Mouse (Mus musculus): ENCODE measurements around the gene Dock6.

DNA sequence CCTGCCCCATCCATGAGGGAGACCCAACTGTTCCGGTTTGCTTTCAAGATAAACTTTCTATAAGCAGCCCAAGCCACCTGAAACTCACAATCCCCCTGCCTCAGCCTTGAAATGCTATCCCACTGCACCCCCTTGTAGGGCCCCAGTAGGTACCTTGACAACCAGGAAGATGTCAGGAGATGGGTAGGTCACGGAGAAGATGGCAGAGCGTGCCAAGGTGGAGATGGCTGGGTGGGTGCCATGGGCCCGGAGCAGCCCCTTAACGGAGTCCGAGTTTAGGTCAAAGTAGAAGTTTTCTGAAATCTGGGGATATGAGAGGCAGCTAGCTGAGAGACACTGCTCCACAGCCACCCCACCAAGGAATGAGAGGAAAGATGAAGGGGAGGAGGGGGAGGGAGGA is 11.1 kb downstream of the Dock6 start:
- TF ChIP-seq GATA1 (IDR thresholded peaks at IDR 0.05; ENCODE audit: borderline replicate concordance, low read length) (no peak), CTCF (IDR thresholded peaks at IDR 0.05; ENCODE audit: low read depth, low read length) (no peak)
